Mouse (Mus musculus) E14TG2a.4 (cell line): ENCODE measurements around the gene Spa17.

Experiments
- CTCF ChIP-seq: conservative IDR thresholded peaks from 2 replicates; pipeline ENCODE4 v1.5.1; 2014; ENCODE audit warnings: low read length
- NANOG ChIP-seq: IDR thresholded peaks from 2 replicates; pipeline ENCODE4 v1.6.1; 2014; ENCODE audit warnings: borderline replicate concordance, low read length, mixed read lengths

GRCm38 (mm10) chr9:37586718-37587117 lies 26.8 kb downstream of the Spa17 start:
- TF ChIP-seq CTCF, result no peak
- TF ChIP-seq NANOG, result no peak
